Comparison of ENCODE assay signal across 11 mouse cellular contexts in genomic region chr7:44861429-44861816, GRCm38 (mm10). TPM values are rescaled to one million over a fixed set of nuclear protein-coding genes. Genes with fewer than 3 reads are reported as not detected.
DNase-seq lines count a peak whose midpoint lies in the region; ATAC-seq lines count a peak whose summit lies in the region.
"Had no signal": no experiment of that assay in that cellular context is flagged by ENCODE, and none has a peak within 500 bp of the region (broad histone marks: within the 10 kb centered on the region; RNA-seq: fewer than 3 reads in every experiment).

No protein-coding gene starts in this region.

- no peak overlapping the region for H3K9ac ChIP-seq in heart, embryonic 13.5 days
- H3K9ac ChIP-seq in embryonic facial prominence, embryonic 12.5 days = no peak overlapping the region
- H3K9ac ChIP-seq in neural tube, embryonic 15.5 days (replicated peaks) = no peak overlapping the region

- no peak for DNase-seq in heart, adult 18-20 months
- DNase-seq in left cerebral cortex, adult 8-10 months (ENCODE audit: low spot score in 2 of 2) = no peak
- DNase-seq in kidney, postnatal 36 days = no peak
- DNase-seq: gastrocnemius, postnatal 10 days; heart, postnatal 36 days had no signal

- no peak for ATAC-seq in heart, embryonic 13.5 days (ENCODE audit: extremely low read depth, insufficient number of reproducible peaks, low FRiP score, low TSS enrichment)
- no peak for ATAC-seq in megakaryocyte, adult 5-6 weeks (ENCODE audit: poor library complexity, severe bottlenecking)
- no peak for ATAC-seq in embryonic facial prominence, embryonic 12.5 days (ENCODE audit: insufficient number of reproducible peaks, insufficient read depth, low FRiP score, low TSS enrichment)
- ATAC-seq in neural tube, embryonic 15.5 days (ENCODE audit: low FRiP score) = no peak
- ATAC-seq: CD4-positive, CD25-positive, alpha-beta regulatory T cell, adult 4 months had no signal

- peaks cover 59% of the 10 kb centered on the region for H3K36me3 ChIP-seq in heart, embryonic 13.5 days
- H3K36me3 ChIP-seq in megakaryocyte, embryonic 14.5 days (replicated peaks; ENCODE audit: low read length) = peaks cover 75% of the 10 kb centered on the region
- peaks cover 52% of the 10 kb centered on the region for H3K36me3 ChIP-seq in embryonic facial prominence, embryonic 12.5 days
- peaks cover 42% of the 10 kb centered on the region for H3K36me3 ChIP-seq in neural tube, embryonic 15.5 days

- no peaks in the 10 kb centered on the region for H3K9me3 ChIP-seq in heart, embryonic 13.5 days
- H3K9me3 ChIP-seq in megakaryocyte, embryonic 14.5 days = no peaks in the 10 kb centered on the region
- H3K9me3 ChIP-seq in embryonic facial prominence, embryonic 12.5 days = no peaks in the 10 kb centered on the region
- H3K9me3 ChIP-seq in neural tube, embryonic 15.5 days (replicated peaks) = no peaks in the 10 kb centered on the region

- H3K4me3 ChIP-seq in heart, embryonic 13.5 days = no peak overlapping the region
- peak overlapping the region; percentile 35 for H3K4me3 ChIP-seq in megakaryocyte, embryonic 14.5 days (replicated peaks)
- no peak overlapping the region for H3K4me3 ChIP-seq in embryonic facial prominence, embryonic 12.5 days
- H3K4me3 ChIP-seq in neural tube, embryonic 15.5 days (replicated peaks) = no peak overlapping the region

- H3K27me3 ChIP-seq in heart, embryonic 13.5 days (replicated peaks) = no peaks in the 10 kb centered on the region
- no peaks in the 10 kb centered on the region for H3K27me3 ChIP-seq in megakaryocyte, embryonic 14.5 days (replicated peaks)
- no peaks in the 10 kb centered on the region for H3K27me3 ChIP-seq in embryonic facial prominence, embryonic 12.5 days
- H3K27me3 ChIP-seq in neural tube, embryonic 15.5 days (replicated peaks) = no peaks in the 10 kb centered on the region

- no peak overlapping the region for H3K4me2 ChIP-seq in heart, embryonic 13.5 days
- no peak overlapping the region for H3K4me2 ChIP-seq in embryonic facial prominence, embryonic 12.5 days (replicated peaks)
- no peak overlapping the region for H3K4me2 ChIP-seq in neural tube, embryonic 15.5 days

- peaks cover 56% of the 10 kb centered on the region for H3K4me1 ChIP-seq in heart, embryonic 13.5 days
- H3K4me1 ChIP-seq in megakaryocyte, embryonic 14.5 days = peaks cover 89% of the 10 kb centered on the region
- peaks cover 40% of the 10 kb centered on the region for H3K4me1 ChIP-seq in embryonic facial prominence, embryonic 12.5 days
- peaks cover 65% of the 10 kb centered on the region for H3K4me1 ChIP-seq in neural tube, embryonic 15.5 days

- 0 out of 2 replicates have a peak overlapping the region, but pooled peaks have one; percentile 20 for H3K27ac ChIP-seq in heart, embryonic 13.5 days (replicated peaks)
- H3K27ac ChIP-seq in embryonic facial prominence, embryonic 12.5 days = peak overlapping the region; percentile 43; the same call in 1 of the 2 replicates
- H3K27ac ChIP-seq in neural tube, embryonic 15.5 days (replicated peaks) = peak overlapping the region; percentile 46

- WGBS in heart, embryonic 13.5 days = 82% methylated on average over 14 of the region's 14 CpGs
- 80% methylated on average over 14 of the region's 14 CpGs for WGBS in embryonic facial prominence, embryonic 12.5 days
- 76% methylated on average over 14 of the region's 14 CpGs for WGBS in neural tube, embryonic 15.5 days

RNA-seq across cellular contexts. Expression of gene Pnkp, which starts 4.5 kb away (rescaled TPM):
- polyA plus RNA-seq in heart, embryonic 13.5 days (2015; fragmentation: Nextera tagmentation; extraction: Ambion mirVana) = 24.0 and 24.3 TPM in 2 replicates
- total RNA-seq in heart, adult 18-20 months (2021) = 10 to 100 TPM; 16.5 to 19.4 TPM
- polyA plus RNA-seq in megakaryocyte, embryonic 14.5 days (2012; ENCODE audit: insufficient read depth, low replicate concordance) = 30.0 and 36.4 TPM in 2 replicates
- 75.1 and 89.7 TPM in 2 replicates for total RNA-seq in megakaryocyte, adult 5-6 weeks (2015)
- total RNA-seq in megakaryocyte, adult 5-6 weeks (2017) = 109 and 129 TPM in 2 replicates
- polyA plus RNA-seq in embryonic facial prominence, embryonic 12.5 days (2016; fragmentation: Nextera tagmentation; extraction: Ambion mirVana) = 29.0 and 30.4 TPM in 2 replicates
- polyA plus RNA-seq in neural tube, embryonic 15.5 days (2015; fragmentation: Nextera tagmentation; extraction: Ambion mirVana) = 29.2 and 29.6 TPM in 2 replicates
- 10 to 100 TPM; 23.9 to 27.0 (median 24.4) TPM for total RNA-seq in left cerebral cortex, adult 8-10 months (2022)

RNA-seq across cellular contexts. Expression of gene Ptov1, which starts 8.2 kb away (rescaled TPM):
- 256 and 266 TPM in 2 replicates for polyA plus RNA-seq in heart, embryonic 13.5 days (2015; fragmentation: Nextera tagmentation; extraction: Ambion mirVana)
- total RNA-seq in heart, adult 18-20 months (2021) = 100 to 1,000 TPM; 173 to 184 TPM
- polyA plus RNA-seq in megakaryocyte, embryonic 14.5 days (2012; ENCODE audit: insufficient read depth, low replicate concordance) = 191 and 368 TPM in 2 replicates
- total RNA-seq in megakaryocyte, adult 5-6 weeks (2015) = 21.3 and 29.0 TPM in 2 replicates
- total RNA-seq in megakaryocyte, adult 5-6 weeks (2017) = 5.9 and 8.7 TPM in 2 replicates
- polyA plus RNA-seq in embryonic facial prominence, embryonic 12.5 days (2016; fragmentation: Nextera tagmentation; extraction: Ambion mirVana) = 696 and 750 TPM in 2 replicates
- polyA plus RNA-seq in neural tube, embryonic 15.5 days (2015; fragmentation: Nextera tagmentation; extraction: Ambion mirVana) = 433 and 459 TPM in 2 replicates
- total RNA-seq in left cerebral cortex, adult 8-10 months (2022) = 100 to 1,000 TPM; 277 to 305 (median 293) TPM

RNA-seq across cellular contexts. Expression of gene Tbc1d17, which starts 12.5 kb away (rescaled TPM):
- polyA plus RNA-seq in heart, embryonic 13.5 days (2015; fragmentation: Nextera tagmentation; extraction: Ambion mirVana) = 56.1 and 57.0 TPM in 2 replicates
- total RNA-seq in heart, adult 18-20 months (2021) = 10 to 100 TPM; 36.7 to 57.6 TPM
- 44.5 TPM in 2 replicates for polyA plus RNA-seq in megakaryocyte, embryonic 14.5 days (2012; ENCODE audit: insufficient read depth, low replicate concordance)
- 12.5 and 17.6 TPM in 2 replicates for total RNA-seq in megakaryocyte, adult 5-6 weeks (2015)
- total RNA-seq in megakaryocyte, adult 5-6 weeks (2017) = 13.0 and 14.8 TPM in 2 replicates
- polyA plus RNA-seq in embryonic facial prominence, embryonic 12.5 days (2016; fragmentation: Nextera tagmentation; extraction: Ambion mirVana) = 94.3 and 105 TPM in 2 replicates
- 105 and 110 TPM in 2 replicates for polyA plus RNA-seq in neural tube, embryonic 15.5 days (2015; fragmentation: Nextera tagmentation; extraction: Ambion mirVana)
- 10 to 100 TPM; 76.4 to 88.3 (median 82.2) TPM for total RNA-seq in left cerebral cortex, adult 8-10 months (2022)

RNA-seq across cellular contexts. Expression of gene Akt1s1, which starts 12.6 kb away (rescaled TPM):
- polyA plus RNA-seq in heart, embryonic 13.5 days (2015; fragmentation: Nextera tagmentation; extraction: Ambion mirVana) = 96.5 and 101 TPM in 2 replicates
- 10 to 100 TPM; 65.1 to 67.1 TPM for total RNA-seq in heart, adult 18-20 months (2021)
- polyA plus RNA-seq in megakaryocyte, embryonic 14.5 days (2012; ENCODE audit: insufficient read depth, low replicate concordance) = 372 and 2,506 TPM in 2 replicates
- total RNA-seq in megakaryocyte, adult 5-6 weeks (2015) = 4.7 and 6.5 TPM in 2 replicates
- total RNA-seq in megakaryocyte, adult 5-6 weeks (2017) = 8.0 and 9.6 TPM in 2 replicates
- polyA plus RNA-seq in embryonic facial prominence, embryonic 12.5 days (2016; fragmentation: Nextera tagmentation; extraction: Ambion mirVana) = 116 and 120 TPM in 2 replicates
- 89.9 and 92.0 TPM in 2 replicates for polyA plus RNA-seq in neural tube, embryonic 15.5 days (2015; fragmentation: Nextera tagmentation; extraction: Ambion mirVana)
- 10 to 100 TPM; 53.8 to 68.8 (median 64.7) TPM for total RNA-seq in left cerebral cortex, adult 8-10 months (2022)

RNA-seq across cellular contexts. Expression of gene Med25, which starts 31.1 kb away (rescaled TPM):
- 72.6 and 73.1 TPM in 2 replicates for polyA plus RNA-seq in heart, embryonic 13.5 days (2015; fragmentation: Nextera tagmentation; extraction: Ambion mirVana)
- 10 to 100 TPM; 75.9 to 79.8 TPM for total RNA-seq in heart, adult 18-20 months (2021)
- 249 and 952 TPM in 2 replicates for polyA plus RNA-seq in megakaryocyte, embryonic 14.5 days (2012; ENCODE audit: insufficient read depth, low replicate concordance)
- total RNA-seq in megakaryocyte, adult 5-6 weeks (2015) = 19.4 and 23.7 TPM in 2 replicates
- 8.6 and 9.0 TPM in 2 replicates for total RNA-seq in megakaryocyte, adult 5-6 weeks (2017)
- polyA plus RNA-seq in embryonic facial prominence, embryonic 12.5 days (2016; fragmentation: Nextera tagmentation; extraction: Ambion mirVana) = 113 and 123 TPM in 2 replicates
- 136 and 141 TPM in 2 replicates for polyA plus RNA-seq in neural tube, embryonic 15.5 days (2015; fragmentation: Nextera tagmentation; extraction: Ambion mirVana)
- 10 to 100 TPM; 80.5 to 97.9 (median 88.4) TPM for total RNA-seq in left cerebral cortex, adult 8-10 months (2022)
